Comparison of ENCODE assay signal across 8 mouse cellular contexts in genomic region chr5:74194841-74195613, GRCm38 (mm10). TPM values are rescaled to one million over a fixed set of nuclear protein-coding genes. Genes with fewer than 3 reads are reported as not detected.
DNase-seq lines count a peak whose midpoint lies in the region; ATAC-seq and TF ChIP-seq lines count a peak whose summit lies in the region.

Rasl11b (plus strand) TSS chr5:74195286.

- peaks cover 0 to 26% of the 10 kb centered on the region in 2 experiments for H3K36me3 ChIP-seq in CH12.LX (replicated peaks in 1 of 2; ENCODE audit: control insufficient read depth in 1 of 2, insufficient read depth in 1 of 2, low read length in 1 of 2)
- H3K36me3 ChIP-seq in forebrain, embryonic 10.5 days (replicated peaks) = peaks cover 31% of the 10 kb centered on the region
- peaks cover 38% of the 10 kb centered on the region for H3K36me3 ChIP-seq in heart, embryonic 14.5 days (ENCODE audit: control insufficient read depth, insufficient read depth, low read length)
- peaks cover 21% of the 10 kb centered on the region for H3K36me3 ChIP-seq in liver, embryonic 12.5 days
- peaks cover 12% of the 10 kb centered on the region for H3K36me3 ChIP-seq in neural tube, embryonic 11.5 days (ENCODE audit: control insufficient read depth, insufficient read depth, low read length)
- H3K36me3 ChIP-seq in stomach, embryonic 16.5 days (ENCODE audit: control insufficient read depth, insufficient read depth, low read length) = peaks cover 13% of the 10 kb centered on the region

- peak within 1 kb of the TSS; percentile 88 for H3K4me2 ChIP-seq in CH12.LX (ENCODE audit: insufficient read depth, low read depth, poor library complexity, severe bottlenecking)
- H3K4me2 ChIP-seq in heart, embryonic 14.5 days (ENCODE audit: low read length) = peak within 1 kb of the TSS; percentile 97
- peak within 1 kb of the TSS; percentile 98 for H3K4me2 ChIP-seq in liver, embryonic 12.5 days
- H3K4me2 ChIP-seq in neural tube, embryonic 11.5 days (ENCODE audit: low read depth) = peak within 1 kb of the TSS; percentile 87
- H3K4me2 ChIP-seq in stomach, embryonic 16.5 days (ENCODE audit: low read depth, low read length) = peak within 1 kb of the TSS; percentile 99

- TF ChIP-seq CTCF in CH12.LX (conservative IDR thresholded peaks at IDR 0.05 in 1 of 2, IDR thresholded peaks at IDR 0.05 in 1 of 2; ENCODE audit: low read depth in 2 of 2, low read length in 2 of 2) = peak in 1 of 2 experiments; percentile 9; a peak in 1 of 4 replicates

- ATAC-seq in heart, embryonic 14.5 days (ENCODE audit: insufficient number of reproducible peaks, insufficient read depth, low FRiP score, low read depth) = peak; percentile 90
- peak; percentile 92 for ATAC-seq in liver, embryonic 12.5 days
- ATAC-seq in neural tube, embryonic 11.5 days (ENCODE audit: insufficient read depth, low FRiP score, low TSS enrichment) = peak; percentile 93
- ATAC-seq in stomach, embryonic 16.5 days (ENCODE audit: insufficient read depth, low FRiP score) = peak; percentile 97

- no peak for TF ChIP-seq EP300 in CH12.LX (IDR thresholded peaks at IDR 0.05; ENCODE audit: low read length)

- peak within 1 kb of the TSS; percentile 27; the same call in 1 of the 2 replicates for H3K9ac ChIP-seq in CH12.LX (ENCODE audit: insufficient read depth, low read depth)
- peak within 1 kb of the TSS; percentile 100 for H3K9ac ChIP-seq in heart, embryonic 14.5 days (ENCODE audit: low read length)
- peak within 1 kb of the TSS; percentile 79 for H3K9ac ChIP-seq in liver, embryonic 12.5 days
- H3K9ac ChIP-seq in neural tube, embryonic 11.5 days (ENCODE audit: low read length) = peak within 1 kb of the TSS; percentile 87
- H3K9ac ChIP-seq in stomach, embryonic 16.5 days (ENCODE audit: low read length) = peak within 1 kb of the TSS; percentile 98

- no peaks in the 10 kb centered on the region for H3K9me3 ChIP-seq in CH12.LX (replicated peaks; ENCODE audit: low read length)
- no peaks in the 10 kb centered on the region for H3K9me3 ChIP-seq in forebrain, embryonic 10.5 days
- H3K9me3 ChIP-seq in heart, embryonic 14.5 days (ENCODE audit: control insufficient read depth, low read length) = no peaks in the 10 kb centered on the region
- no peaks in the 10 kb centered on the region for H3K9me3 ChIP-seq in liver, embryonic 12.5 days (replicated peaks)
- H3K9me3 ChIP-seq in neural tube, embryonic 11.5 days (ENCODE audit: control insufficient read depth, low read length) = no peaks in the 10 kb centered on the region
- no peaks in the 10 kb centered on the region for H3K9me3 ChIP-seq in stomach, embryonic 16.5 days (replicated peaks; ENCODE audit: control insufficient read depth, low read length)

- TF ChIP-seq RAD21 in CH12.LX (IDR thresholded peaks at IDR 0.05; ENCODE audit: low read depth, low read length) = no peak

- peaks cover 6 to 57% of the 10 kb centered on the region in 2 experiments for H3K4me1 ChIP-seq in CH12.LX (ENCODE audit: control insufficient read depth in 1 of 2, insufficient read depth in 2 of 2)
- H3K4me1 ChIP-seq in forebrain, embryonic 10.5 days = peaks cover 64% of the 10 kb centered on the region
- H3K4me1 ChIP-seq in heart, embryonic 14.5 days (ENCODE audit: control insufficient read depth in 2 of 2, insufficient read depth in 2 of 2, low read length in 2 of 2) = peaks cover 34 to 49% of the 10 kb centered on the region in 2 experiments
- peaks cover 44% of the 10 kb centered on the region for H3K4me1 ChIP-seq in liver, embryonic 12.5 days
- peaks cover 25% of the 10 kb centered on the region for H3K4me1 ChIP-seq in neural tube, embryonic 11.5 days (ENCODE audit: control insufficient read depth, insufficient read depth, low read length)
- H3K4me1 ChIP-seq in stomach, embryonic 16.5 days (ENCODE audit: control insufficient read depth, insufficient read depth, low read length) = peaks cover 42% of the 10 kb centered on the region

- H3K79me2 ChIP-seq in CH12.LX (replicated peaks; ENCODE audit: control insufficient read depth, extremely low read depth, insufficient read depth, poor library complexity, severe bottlenecking) = no peaks in the 10 kb centered on the region

- TF ChIP-seq POLR2A in CH12.LX (IDR thresholded peaks at IDR 0.05; ENCODE audit: low read depth, low read length) = peak; percentile 81

- under 1% methylated on average over 82 of the region's 82 CpGs for WGBS in forebrain, embryonic 10.5 days
- under 1% methylated on average over 82 of the region's 82 CpGs for WGBS in heart, embryonic 14.5 days
- WGBS in liver, embryonic 12.5 days (ENCODE audit: insufficient replicate concordance) = 1% methylated on average over 82 of the region's 82 CpGs
- WGBS in neural tube, embryonic 11.5 days = under 1% methylated on average over 73 of the region's 82 CpGs
- under 1% methylated on average over 78 of the region's 82 CpGs for WGBS in stomach, embryonic 16.5 days

- dilution Hi-C loops in CH12.LX (cut with MboI; ENCODE audit: extremely low pct_ligation_motif_present, extremely low pct_unique_long_range_greater_than_20kb, low sequenced_read_pairs) = no loop called here

- H3K27ac ChIP-seq in CH12.LX (ENCODE audit: insufficient read depth, low read depth) = no peak within 1 kb of the TSS
- H3K27ac ChIP-seq in forebrain, embryonic 10.5 days = peak within 1 kb of the TSS; percentile 93
- H3K27ac ChIP-seq in heart, embryonic 14.5 days (replicated peaks in 1 of 2; ENCODE audit: control insufficient read depth in 1 of 2, insufficient read depth in 1 of 2, low read depth in 2 of 2, low read length in 2 of 2) = peak within 1 kb of the TSS; percentile 92 to 95
- H3K27ac ChIP-seq in liver, embryonic 12.5 days = peak within 1 kb of the TSS; percentile 15
- peak within 1 kb of the TSS; percentile 79 for H3K27ac ChIP-seq in neural tube, embryonic 11.5 days (ENCODE audit: low read depth, low read length)
- peak within 1 kb of the TSS; percentile 84 for H3K27ac ChIP-seq in stomach, embryonic 16.5 days (ENCODE audit: low read length)

- H3K4me3 ChIP-seq in CH12.LX (replicated peaks in 1 of 3; ENCODE audit: low read depth in 2 of 3, low read length in 2 of 3, poor library complexity in 1 of 3) = peak within 1 kb of the TSS; percentile 44 to 75 (median 66)
- peak within 1 kb of the TSS; percentile 93 for H3K4me3 ChIP-seq in forebrain, embryonic 10.5 days
- peak within 1 kb of the TSS; percentile 65 to 97 for H3K4me3 ChIP-seq in heart, embryonic 14.5 days (ENCODE audit: control insufficient read depth in 1 of 2, insufficient read depth in 1 of 2, low read depth in 1 of 2, low read length in 2 of 2)
- peak within 1 kb of the TSS; percentile 71 for H3K4me3 ChIP-seq in liver, embryonic 12.5 days
- H3K4me3 ChIP-seq in neural tube, embryonic 11.5 days (ENCODE audit: low read depth, low read length) = peak within 1 kb of the TSS; percentile 90
- peak within 1 kb of the TSS; percentile 99 for H3K4me3 ChIP-seq in stomach, embryonic 16.5 days (replicated peaks; ENCODE audit: low read length)

- no peaks in the 10 kb centered on the region for H3K27me3 ChIP-seq in CH12.LX (replicated peaks)
- peaks cover 43% of the 10 kb centered on the region for H3K27me3 ChIP-seq in forebrain, embryonic 10.5 days (ENCODE audit: poor library complexity, severe bottlenecking)
- H3K27me3 ChIP-seq in heart, embryonic 14.5 days (ENCODE audit: control insufficient read depth, insufficient read depth, low read length) = no peaks in the 10 kb centered on the region
- peaks cover 63% of the 10 kb centered on the region for H3K27me3 ChIP-seq in liver, embryonic 12.5 days (replicated peaks)
- no peaks in the 10 kb centered on the region for H3K27me3 ChIP-seq in neural tube, embryonic 11.5 days (ENCODE audit: control insufficient read depth, insufficient read depth, low read length)
- no peaks in the 10 kb centered on the region for H3K27me3 ChIP-seq in stomach, embryonic 16.5 days (ENCODE audit: control insufficient read depth, insufficient read depth, low read length)

- in situ Hi-C loops in CH12.LX (cut with MboI; ENCODE audit: low pct_ligation_motif_present, low pct_unique_long_range_greater_than_20kb, low sequenced_read_pairs) = no loop called here

- peak; percentile 82 for DNase-seq in CH12.LX (ENCODE audit: extremely low read depth)
- DNase-seq in c-Kit-negative CD71-positive TER-119-positive erythroid progenitor cells, embryonic 14.5 days (ENCODE audit: low read depth, low spot score) = peak; percentile 36
- peak; percentile 90 for DNase-seq in forebrain, embryonic 10.5 days (ENCODE audit: extremely low spot score, low spot score)
- peak; percentile 97 for DNase-seq in kidney, postnatal 14 days
- peak; percentile 96 for DNase-seq in neural tube, embryonic 11.5 days (ENCODE audit: low spot score)

TF ChIP-seq in CH12.LX, 34 proteins besides CTCF, POLR2A, EP300 and RAD21 (continues in another document):
- peak; percentile 5; the same call in 1 of the 2 replicates for TF ChIP-seq NRF1 (IDR thresholded peaks at IDR 0.05; ENCODE audit: low read depth, low read length)
- TF ChIP-seq ZNF384 (IDR thresholded peaks at IDR 0.05; ENCODE audit: low read depth, low read length) = no peak
- 0 out of 2 replicates have a peak, but pooled peaks have one; percentile 6 for TF ChIP-seq ELF1 (IDR thresholded peaks at IDR 0.05; ENCODE audit: low read depth, low read length)
- TF ChIP-seq MEF2A (IDR thresholded peaks at IDR 0.05; ENCODE audit: borderline replicate concordance, low read depth, low read length) = no peak
- TF ChIP-seq NELFE (IDR thresholded peaks at IDR 0.05; ENCODE audit: low read depth, low read length) = peak; percentile 68
- peak; percentile 66 for TF ChIP-seq TBP (conservative IDR thresholded peaks at IDR 0.05; ENCODE audit: low read depth, low read length)
- TF ChIP-seq MYC (IDR thresholded peaks at IDR 0.05; ENCODE audit: low read depth, low read length) = 0 out of 2 replicates have a peak, but pooled peaks have one; percentile 16
- no peak for TF ChIP-seq GABPA (IDR thresholded peaks at IDR 0.05; ENCODE audit: insufficient replicate concordance, low read depth, low read length)
- peak; percentile 38; the same call in 1 of the 2 replicates for TF ChIP-seq ZMIZ1 (IDR thresholded peaks at IDR 0.05; ENCODE audit: low read depth, low read length)
- TF ChIP-seq TCF12 (IDR thresholded peaks at IDR 0.05; ENCODE audit: low read depth, low read length) = peak; percentile 49; the same call in 1 of the 2 replicates
- TF ChIP-seq MAX (IDR thresholded peaks at IDR 0.05; ENCODE audit: low read length) = peak; percentile 63; the same call in 1 of the 2 replicates
- TF ChIP-seq ZC3H11A (IDR thresholded peaks at IDR 0.05; ENCODE audit: low read depth, low read length) = no peak

RNA-seq across cellular contexts. Expression of gene Rasl11b, which starts in this region (rescaled TPM):
- total RNA-seq in CH12.LX (2012; rRNA removed) (0.21 and 0.25 TPM in 2 replicates), CH12.LX (2014; rRNA removed) (0.34 and 0.60 TPM in 2 replicates)
- 2.7 and 2.9 TPM in 2 replicates for polyA plus RNA-seq in CH12.LX (2012; ENCODE audit: insufficient read length, low read depth)
- 27.5 and 29.2 TPM in 2 replicates for polyA plus RNA-seq in forebrain, embryonic 10.5 days (2016; fragmentation: Nextera tagmentation; extraction: Ambion mirVana)
- 85.9 and 92.3 TPM in 2 replicates for polyA plus RNA-seq in heart, embryonic 14.5 days (2014; fragmentation: Nextera tagmentation; extraction: Ambion mirVana)
- polyA plus RNA-seq in liver, embryonic 12.5 days (2016; fragmentation: Nextera tagmentation; extraction: Ambion mirVana) = 5.9 and 7.0 TPM in 2 replicates
- polyA plus RNA-seq in neural tube, embryonic 11.5 days (2014; fragmentation: Nextera tagmentation; extraction: Ambion mirVana) = 38.7 and 41.3 TPM in 2 replicates
- 52.8 and 56.1 TPM in 2 replicates for polyA plus RNA-seq in stomach, embryonic 16.5 days (2015; fragmentation: Nextera tagmentation; extraction: Ambion mirVana)

Comparison
In these comparisons a context has a peak if more than half of its experiments do, and no peak if none do; other contexts are left out.
1. DNase-seq: peak in every context shown above with its lines; median percentile 97 in kidney, postnatal 14 days; 96 in neural tube, embryonic 11.5 days; 90 in forebrain, embryonic 10.5 days; 82 in CH12.LX; 36 in c-Kit-negative CD71-positive TER-119-positive erythroid progenitor cells, embryonic 14.5 days.
2. H3K9ac ChIP-seq: peak in every context shown above with its lines; median percentile 100 in heart, embryonic 14.5 days; 98 in stomach, embryonic 16.5 days; 87 in neural tube, embryonic 11.5 days; 79 in liver, embryonic 12.5 days; 27 in CH12.LX.